Mouse (Mus musculus) liver, embryonic 14.5 days (tissue): ENCODE data around the gene Tec.

Experiments
- CTCF ChIP-seq: IDR thresholded peaks from 2 replicates; pipeline ENCODE4 v1.5.1; 2016; ENCODE audit warnings: antibody characterized with exemption, low read depth, control low read depth
- EP300 ChIP-seq: IDR thresholded peaks from 2 replicates; pipeline ENCODE4 v1.6.1; 2016; ENCODE audit warnings: antibody characterized with exemption, low read depth

- TF ChIP-seq CTCF = no peak
- no peak; the same call in 1 of the 2 replicates for TF ChIP-seq EP300
These were observed 43.0 kb upstream of the Tec start for GRCm38 (mm10) chr5:72911284-72911683.
